Mouse (Mus musculus): ENCODE measurements around the gene Trak1.

The Trak1 gene

GRCm38 (mm10) chr9:121295221-121295620, 2.1 kb upstream of the Trak1 start:
- no peak for DNase-seq (ENCODE audit: low spot score)

- no peak for DNase-seq (ENCODE audit: low spot score)
Measured at GRCm38 (mm10) chr9:121298065-121298398, 730 bp downstream of the Trak1 start.

GRCm38 (mm10) chr9:121298411-121299091, 1.2 kb downstream of the Trak1 start:
- no peak for DNase-seq (ENCODE audit: low spot score)

GRCm38 (mm10) chr9:121299223-121299755, 2.0 kb downstream of the Trak1 start:
- no peak for DNase-seq (ENCODE audit: low spot score)

GRCm38 (mm10) chr9:121299976-121300570, 2.8 kb downstream of the Trak1 start:
- DNase-seq (ENCODE audit: low spot score), result no peak

- no peak for DNase-seq (ENCODE audit: low spot score)
Measured at GRCm38 (mm10) chr9:121301041-121301920, 4.0 kb downstream of the Trak1 start.

- no peak for DNase-seq (ENCODE audit: low spot score)
Measured at GRCm38 (mm10) chr9:121302543-121302942, 5.2 kb downstream of the Trak1 start.

GRCm38 (mm10) chr9:121303086-121303485, 5.8 kb downstream of the Trak1 start:
- DNase-seq (ENCODE audit: low spot score), result no peak

- DNase-seq (ENCODE audit: low spot score), result no peak
Measured at GRCm38 (mm10) chr9:121303748-121304147, 6.4 kb downstream of the Trak1 start.

GRCm38 (mm10) chr9:121304520-121304919, 7.2 kb downstream of the Trak1 start:
- DNase-seq (ENCODE audit: low spot score), result no peak

GRCm38 (mm10) chr9:121305456-121305855, 8.2 kb downstream of the Trak1 start:
- no peak for DNase-seq (ENCODE audit: low spot score)

GRCm38 (mm10) chr9:121309287-121309686, 12.0 kb downstream of the Trak1 start:
- no peak for DNase-seq (ENCODE audit: low spot score)

- no peak for DNase-seq (ENCODE audit: low spot score)
Measured at GRCm38 (mm10) chr9:121310501-121310900, 13.2 kb downstream of the Trak1 start.

- no peak for DNase-seq (ENCODE audit: low spot score)
Measured at GRCm38 (mm10) chr9:121311846-121312236, 14.5 kb downstream of the Trak1 start.

GRCm38 (mm10) chr9:121312237-121312891, 15.1 kb downstream of the Trak1 start:
- DNase-seq (ENCODE audit: low spot score), result peak; percentile 50

GRCm38 (mm10) chr9:121313656-121314374, 16.5 kb downstream of the Trak1 start:
- peak; percentile 72 for DNase-seq (ENCODE audit: low spot score)

GRCm38 (mm10) chr9:121314541-121315152, 17.3 kb downstream of the Trak1 start:
- DNase-seq (ENCODE audit: low spot score), result no peak

GRCm38 (mm10) chr9:121315901-121316595, 18.7 kb downstream of the Trak1 start:
- DNase-seq (ENCODE audit: low spot score), result no peak

GRCm38 (mm10) chr9:121316621-121317405, 19.5 kb downstream of the Trak1 start:
- no peak for DNase-seq (ENCODE audit: low spot score)

Data from retina, embryonic 14.5 days (tissue).